Mouse (Mus musculus) megakaryocyte, embryonic 14.5 days (primary cell): Measurements from ENCODE around the gene Fut7.

Source experiments
- FLI1 ChIP-seq: IDR thresholded peaks from 2 replicates; pipeline ENCODE4 v1.6.1; 2012; ENCODE audit warnings: low read length, inconsistent platforms, mixed read lengths
- GATA1 ChIP-seq: IDR thresholded peaks from 3 replicates; pipeline ENCODE4 v1.6.1; 2012; ENCODE audit warnings: mixed read lengths, low read length, inconsistent platforms, borderline replicate concordance

GRCm38 (mm10) chr2:25465256-25465655, 42.2 kb downstream of the Fut7 start:
- TF ChIP-seq GATA1 (no peak), FLI1 (no peak)
